Mouse (Mus musculus) megakaryocyte, embryonic 14.5 days (primary cell): ENCODE results near the gene Ripor2.

Experiments
- FLI1 ChIP-seq: IDR thresholded peaks from 2 replicates; pipeline ENCODE4 v1.6.1; 2012; ENCODE audit warnings: low read length, inconsistent platforms, mixed read lengths
- GATA1 ChIP-seq: IDR thresholded peaks from 3 replicates; pipeline ENCODE4 v1.6.1; 2012; ENCODE audit warnings: mixed read lengths, low read length, inconsistent platforms, borderline replicate concordance

DNA sequence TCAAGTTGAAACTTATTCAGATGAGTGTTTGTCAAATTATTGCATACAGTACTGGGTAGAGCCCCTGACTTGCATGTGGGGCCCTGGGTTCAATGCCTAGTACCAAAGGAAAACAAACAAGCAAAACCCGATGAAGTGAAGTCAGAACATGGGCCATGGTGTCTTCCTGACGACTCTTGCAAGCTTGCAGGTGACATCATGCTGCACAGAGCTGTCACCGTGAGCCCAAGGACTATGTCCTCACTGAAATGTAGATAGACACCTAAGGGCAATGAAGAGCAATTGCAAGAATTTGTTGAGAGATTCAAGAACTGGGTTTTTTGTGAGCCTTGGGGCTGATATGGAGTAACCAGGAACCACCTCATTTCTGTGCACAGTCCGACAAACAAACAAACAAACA lies 84.8 kb downstream of the Ripor2 start:
- TF ChIP-seq GATA1 (no peak), FLI1 (no peak)
